ENCODE assay signal across 8 mouse cellular contexts in the genomic region with DNA sequence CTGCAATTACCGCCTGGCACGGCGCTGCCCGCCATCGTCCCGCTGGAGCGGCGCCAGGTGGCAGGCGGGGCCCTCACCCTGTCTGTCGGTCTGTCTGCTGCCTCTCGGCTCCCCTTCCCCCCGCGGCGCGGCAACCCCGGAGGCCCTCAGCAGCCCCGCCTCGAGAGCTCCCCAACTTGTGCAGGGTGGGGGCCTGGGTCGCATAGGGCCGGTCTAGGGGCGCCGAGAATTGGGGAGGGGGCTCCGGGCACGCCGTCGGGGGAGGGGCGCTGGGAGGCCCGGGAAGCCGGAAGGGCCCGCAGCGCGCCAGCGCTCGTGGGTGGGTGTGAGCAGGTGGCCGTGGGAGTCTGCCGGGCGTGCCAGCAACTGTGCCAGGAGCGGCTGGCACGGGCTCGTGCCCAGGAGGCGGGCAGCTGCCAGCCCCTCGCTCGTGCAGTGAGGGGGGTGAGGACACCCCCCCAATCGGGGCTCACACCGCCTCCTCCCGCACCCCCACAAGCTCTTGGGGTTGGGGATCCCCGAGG. TPM values are rescaled to one million over a fixed set of nuclear protein-coding genes. Genes with fewer than 3 reads are reported as not detected.
DNase-seq lines count a peak whose midpoint lies in the region; ATAC-seq lines count a peak whose summit lies in the region.

No protein-coding gene starts in this region.

- ATAC-seq in forebrain, embryonic 12.5 days (ENCODE audit: low FRiP score), result peak; percentile 45; the same call in 1 of the 2 replicates
- ATAC-seq in hindbrain, embryonic 14.5 days (ENCODE audit: low FRiP score), result peak; percentile 35; the same call in 1 of the 2 replicates
- peak; percentile 53 for ATAC-seq in midbrain, embryonic 13.5 days

- peak; percentile 57 to 77 for DNase-seq in adrenal gland, adult (ENCODE audit: inconsistent age in 2 of 2, low spot score in 1 of 2)
- DNase-seq in adrenal gland, postnatal 4 days (ENCODE audit: low spot score in 2 of 2), result no peak
- peak; percentile 69 for DNase-seq in adrenal gland, postnatal 10 days
- DNase-seq in hindbrain, embryonic 14.5 days (ENCODE audit: low spot score), result peak; percentile 65
- DNase-seq in left cerebral cortex, postnatal 14 days (ENCODE audit: low spot score in 2 of 2), result peak; percentile 75 to 83
- peak; percentile 82 for DNase-seq in testis, postnatal 10 days (ENCODE audit: low spot score)

- intact Hi-C loops in left cerebral cortex, postnatal 14 days (cut with DNase I), result no loop called here

- peak overlapping the region; percentile 98 for H3K4me2 ChIP-seq in forebrain, embryonic 12.5 days
- peak overlapping the region; percentile 95 for H3K4me2 ChIP-seq in hindbrain, embryonic 14.5 days (replicated peaks)
- peak overlapping the region; percentile 98 for H3K4me2 ChIP-seq in midbrain, embryonic 13.5 days (replicated peaks)

- peaks cover 75% of the 10 kb centered on the region for H3K4me1 ChIP-seq in forebrain, embryonic 12.5 days
- H3K4me1 ChIP-seq in hindbrain, embryonic 14.5 days (replicated peaks; ENCODE audit: control insufficient read depth, insufficient read depth, low read length), result peaks cover 60% of the 10 kb centered on the region
- H3K4me1 ChIP-seq in midbrain, embryonic 13.5 days (replicated peaks), result peaks cover 69% of the 10 kb centered on the region

- H3K27me3 ChIP-seq in forebrain, embryonic 12.5 days, result peaks cover 84% of the 10 kb centered on the region
- peaks cover 20% of the 10 kb centered on the region; the same call in 1 of the 2 replicates for H3K27me3 ChIP-seq in hindbrain, embryonic 14.5 days (ENCODE audit: control insufficient read depth, insufficient read depth, low read length)
- H3K27me3 ChIP-seq in midbrain, embryonic 13.5 days, result peaks cover 58% of the 10 kb centered on the region

- H3K9ac ChIP-seq in forebrain, embryonic 12.5 days, result peak overlapping the region; percentile 61
- H3K9ac ChIP-seq in hindbrain, embryonic 14.5 days, result peak overlapping the region; percentile 62
- peak overlapping the region; percentile 67 for H3K9ac ChIP-seq in midbrain, embryonic 13.5 days (replicated peaks)

- H3K36me3 ChIP-seq in forebrain, embryonic 12.5 days (replicated peaks), result no peaks in the 10 kb centered on the region
- H3K36me3 ChIP-seq in hindbrain, embryonic 14.5 days (replicated peaks; ENCODE audit: control insufficient read depth, insufficient read depth), result no peaks in the 10 kb centered on the region
- H3K36me3 ChIP-seq in midbrain, embryonic 13.5 days, result no peaks in the 10 kb centered on the region

- H3K9me3 ChIP-seq in forebrain, embryonic 12.5 days, result no peaks in the 10 kb centered on the region
- no peaks in the 10 kb centered on the region for H3K9me3 ChIP-seq in hindbrain, embryonic 14.5 days (ENCODE audit: control insufficient read depth, low read length)
- no peaks in the 10 kb centered on the region for H3K9me3 ChIP-seq in midbrain, embryonic 13.5 days

- 1% methylated on average over 39 of the region's 47 CpGs for WGBS in forebrain, embryonic 12.5 days
- 2% methylated on average over 44 of the region's 47 CpGs for WGBS in hindbrain, embryonic 14.5 days
- under 1% methylated on average over 46 of the region's 47 CpGs for WGBS in midbrain, embryonic 13.5 days

- peak overlapping the region; percentile 86 for H3K27ac ChIP-seq in forebrain, embryonic 12.5 days
- peak overlapping the region; percentile 48; the same call in 1 of the 2 replicates for H3K27ac ChIP-seq in hindbrain, embryonic 14.5 days
- peak overlapping the region; percentile 49 for H3K27ac ChIP-seq in midbrain, embryonic 13.5 days

- peak overlapping the region; percentile 50 for H3K4me3 ChIP-seq in forebrain, embryonic 12.5 days (replicated peaks)
- H3K4me3 ChIP-seq in hindbrain, embryonic 14.5 days (replicated peaks; ENCODE audit: low read length), result peak overlapping the region; percentile 42
- peak overlapping the region; percentile 44 for H3K4me3 ChIP-seq in midbrain, embryonic 13.5 days (replicated peaks)

RNA-seq across cellular contexts. Expression of gene Foxo6, which starts 4.5 kb away (rescaled TPM):
- total RNA-seq in adrenal gland, postnatal 4 days (2021), result 1 to 10 TPM; 4.4 to 4.5 TPM
- 1 to 10 TPM; 1.4 to 3.7 TPM for total RNA-seq in adrenal gland, postnatal 10 days (2021)
- polyA plus RNA-seq in forebrain, embryonic 12.5 days (2016; fragmentation: Nextera tagmentation; extraction: Ambion mirVana), result 0.96 and 1.1 TPM in 2 replicates
- 1.0 and 1.4 TPM in 2 replicates for polyA plus RNA-seq in hindbrain, embryonic 14.5 days (2014; fragmentation: Nextera tagmentation; extraction: Ambion mirVana)
- 10 to 100 TPM; 14.7 to 22.4 TPM for total RNA-seq in left cerebral cortex, postnatal 14 days (2021)
- polyA plus RNA-seq in midbrain, embryonic 13.5 days (2015; fragmentation: Nextera tagmentation; extraction: Ambion mirVana), result 0.69 and 0.77 TPM in 2 replicates

Comparison
In these comparisons a context has a peak if more than half of its experiments do, and no peak if none do; other contexts are left out.
1. DNase-seq: peak in adrenal gland, adult (2 of 2), adrenal gland, postnatal 10 days (single experiment), hindbrain, embryonic 14.5 days (single experiment), left cerebral cortex, postnatal 14 days (2 of 2) and testis, postnatal 10 days (single experiment); none in adrenal gland, postnatal 4 days (0 of 2).
2. Peak in every context shown above with its lines, with median percentiles within 50 percentile points of each other: ATAC-seq, H3K27ac ChIP-seq, H3K4me2 ChIP-seq, H3K4me3 ChIP-seq and H3K9ac ChIP-seq.